Mouse (Mus musculus) erythroblast, embryonic 14.5 days (primary cell): ENCODE measurements around the gene Nuak1. TPM values are rescaled to one million over a fixed set of nuclear protein-coding genes. Genes with fewer than 3 reads are reported as not detected.

Experiments
- H3K27me3 ChIP-seq: 2 replicates; pipeline ENCODE4 v1.6.1; 2012; ENCODE audit warnings: inconsistent platforms; ENCODE audit not compliant: control insufficient read depth
- H3K36me3 ChIP-seq: 2 replicates; pipeline ENCODE4 v1.6.1; 2012; ENCODE audit warnings: mild to moderate bottlenecking, inconsistent platforms; ENCODE audit not compliant: control insufficient read depth
- H3K4me1 ChIP-seq: 2 replicates; pipeline ENCODE4 v1.6.1; 2012; ENCODE audit warnings: inconsistent platforms; ENCODE audit not compliant: control insufficient read depth
- H3K4me3 ChIP-seq: replicated peaks from 2 replicates; pipeline ENCODE3; 2012; ENCODE audit warnings: moderate library complexity, mild to moderate bottlenecking, inconsistent platforms
- H3K9me3 ChIP-seq: 2 replicates; pipeline ENCODE4 v1.6.1; 2012; ENCODE audit warnings: low read length, inconsistent platforms, mixed read lengths; ENCODE audit not compliant: control insufficient read depth
- GATA1 ChIP-seq: IDR thresholded peaks from 2 replicates; pipeline ENCODE4 v1.6.1; 2012; ENCODE audit warnings: low read length, inconsistent platforms, mixed read lengths
- TAL1 ChIP-seq: IDR thresholded peaks from 3 replicates; pipeline ENCODE4 v1.6.1; 2012; ENCODE audit warnings: low read length, inconsistent platforms, mixed read lengths
- polyA plus RNA-seq: library from polyadenylated mRNA; stranded (reverse); fragments of >175 nt; gene quantifications from 2 replicates; pipeline ENCODE4 v1.2.3, GENCODE M21; 2012

Gene Nuak1
- polyA plus RNA-seq, 1 experiment, result 0.03 TPM

GRCm38 (mm10) chr10:84379366-84379765, 61.0 kb downstream of the Nuak1 start:
- Histone ChIP-seq H3K27me3 (no peaks in the 10 kb centered on the region), H3K36me3 (no peaks in the 10 kb centered on the region), H3K4me1 (no peaks in the 10 kb centered on the region), H3K4me3 (no peak overlapping the region), H3K9me3 (no peaks in the 10 kb centered on the region)
- TF ChIP-seq GATA1 (no peak), TAL1 (no peak)

GRCm38 (mm10) chr10:84377956-84378355, 62.4 kb downstream of the Nuak1 start:
- no peaks in the 10 kb centered on the region for H3K27me3 ChIP-seq
- TF ChIP-seq TAL1 (no peak), GATA1 (no peak)

GRCm38 (mm10) chr10:84376346-84376745, 64.1 kb downstream of the Nuak1 start:
- Histone ChIP-seq H3K36me3 (no peaks in the 10 kb centered on the region), H3K27me3 (no peaks in the 10 kb centered on the region), H3K4me1 (no peaks in the 10 kb centered on the region), H3K9me3 (no peaks in the 10 kb centered on the region), H3K4me3 (no peak overlapping the region)
- TF ChIP-seq GATA1, result no peak
- no peak for TF ChIP-seq TAL1

More at GRCm38 (mm10) chr10:84377956-84378355, 62.4 kb downstream of the Nuak1 start:
- H3K9me3 ChIP-seq, result no peaks in the 10 kb centered on the region
- no peaks in the 10 kb centered on the region for H3K4me1 ChIP-seq
- no peak overlapping the region for H3K4me3 ChIP-seq
- no peaks in the 10 kb centered on the region for H3K36me3 ChIP-seq

- TF ChIP-seq GATA1 (no peak), TAL1 (no peak)
- Histone ChIP-seq H3K4me1 (no peaks in the 10 kb centered on the region), H3K4me3 (no peak overlapping the region), H3K27me3 (no peaks in the 10 kb centered on the region), H3K9me3 (no peaks in the 10 kb centered on the region), H3K36me3 (no peaks in the 10 kb centered on the region)
These were observed 65.4 kb downstream of the Nuak1 start for GRCm38 (mm10) chr10:84374996-84375395.

- no peak overlapping the region for H3K4me3 ChIP-seq
- TF ChIP-seq TAL1 (no peak), GATA1 (no peak)
- no peaks in the 10 kb centered on the region for H3K9me3 ChIP-seq
- H3K36me3 ChIP-seq, result no peaks in the 10 kb centered on the region
- H3K4me1 ChIP-seq, result no peaks in the 10 kb centered on the region
- no peaks in the 10 kb centered on the region for H3K27me3 ChIP-seq
These were observed 66.9 kb downstream of the Nuak1 start for GRCm38 (mm10) chr10:84373476-84373875.

GRCm38 (mm10) chr10:84372161-84373095, 68.0 kb downstream of the Nuak1 start:
- no peaks in the 10 kb centered on the region for H3K9me3 ChIP-seq
- no peaks in the 10 kb centered on the region for H3K27me3 ChIP-seq
- TF ChIP-seq GATA1 (no peak), TAL1 (no peak)
- H3K4me1 ChIP-seq, result no peaks in the 10 kb centered on the region
- no peak overlapping the region for H3K4me3 ChIP-seq
- no peaks in the 10 kb centered on the region for H3K36me3 ChIP-seq

GRCm38 (mm10) chr10:84371681-84372160, 68.7 kb downstream of the Nuak1 start:
- H3K9me3 ChIP-seq, result no peaks in the 10 kb centered on the region

GRCm38 (mm10) chr10:84371230-84371629, 69.2 kb downstream of the Nuak1 start:
- no peak for TF ChIP-seq TAL1
- TF ChIP-seq GATA1, result no peak
- H3K36me3 ChIP-seq, result no peaks in the 10 kb centered on the region
- H3K9me3 ChIP-seq, result no peaks in the 10 kb centered on the region
- H3K4me3 ChIP-seq, result no peak overlapping the region
- no peaks in the 10 kb centered on the region for H3K4me1 ChIP-seq
- no peaks in the 10 kb centered on the region for H3K27me3 ChIP-seq

More at GRCm38 (mm10) chr10:84371681-84372160, 68.7 kb downstream of the Nuak1 start:
- no peaks in the 10 kb centered on the region for H3K4me1 ChIP-seq
- H3K4me3 ChIP-seq, result no peak overlapping the region
- TF ChIP-seq TAL1 (no peak), GATA1 (no peak)
- no peaks in the 10 kb centered on the region for H3K27me3 ChIP-seq
- no peaks in the 10 kb centered on the region for H3K36me3 ChIP-seq

GRCm38 (mm10) chr10:84369646-84370314, 70.6 kb downstream of the Nuak1 start:
- H3K9me3 ChIP-seq, result no peaks in the 10 kb centered on the region

More at GRCm38 (mm10) chr10:84369646-84370314, 70.6 kb downstream of the Nuak1 start:
- Histone ChIP-seq H3K4me1 (no peaks in the 10 kb centered on the region), H3K36me3 (no peaks in the 10 kb centered on the region), H3K27me3 (no peaks in the 10 kb centered on the region), H3K4me3 (no peak overlapping the region)
- TF ChIP-seq GATA1 (no peak), TAL1 (no peak)
